Mouse (Mus musculus): ENCODE results near the gene Itih2.

Gene Itih2

DNA sequence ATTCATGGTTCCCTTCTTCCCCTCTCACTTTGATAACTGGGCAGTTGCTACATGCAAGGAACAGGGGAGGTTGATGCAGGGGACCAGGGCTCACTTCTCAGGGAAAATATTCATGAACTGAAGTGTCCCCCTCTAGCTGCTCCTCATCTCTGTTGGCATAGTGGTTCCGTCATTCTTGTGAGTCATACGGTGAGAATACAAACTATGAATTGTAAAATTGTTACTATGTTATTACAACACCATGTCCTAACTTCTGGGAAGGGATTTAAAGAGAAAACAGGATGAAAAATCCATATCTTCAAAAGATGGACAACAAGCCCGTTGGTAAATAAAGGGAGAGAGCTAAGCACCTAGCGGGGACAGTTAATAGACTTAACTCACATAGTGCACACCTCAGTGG lies at the start of gene Itih2:
Gene Itih2, minus strand, starts transcription at position 101 of the 400 bp plus-strand sequence.
- no peak for DNase-seq (ENCODE audit: low spot score in 2 of 2)

DNA sequence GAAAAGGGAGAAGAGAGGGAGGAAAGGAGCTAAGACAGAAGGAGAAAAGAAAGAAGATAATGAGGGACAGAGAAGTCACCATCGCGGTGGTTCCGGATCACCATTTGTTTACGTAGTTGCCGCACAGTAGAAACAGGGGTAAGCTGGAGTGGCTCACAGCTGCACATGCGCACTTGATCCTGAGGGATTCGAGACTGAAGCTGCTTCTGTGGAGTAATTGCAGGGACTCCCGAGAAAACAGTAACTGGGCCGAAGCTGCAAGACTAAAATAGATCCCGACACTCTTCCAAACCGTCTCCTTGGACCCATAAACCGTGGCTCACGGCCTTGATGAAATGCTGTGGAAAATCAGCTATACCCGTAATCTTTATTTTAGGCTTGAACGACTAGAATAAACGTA lies 38.8 kb upstream of the Itih2 start:
- no peak for DNase-seq (ENCODE audit: low spot score in 2 of 2)

DNA sequence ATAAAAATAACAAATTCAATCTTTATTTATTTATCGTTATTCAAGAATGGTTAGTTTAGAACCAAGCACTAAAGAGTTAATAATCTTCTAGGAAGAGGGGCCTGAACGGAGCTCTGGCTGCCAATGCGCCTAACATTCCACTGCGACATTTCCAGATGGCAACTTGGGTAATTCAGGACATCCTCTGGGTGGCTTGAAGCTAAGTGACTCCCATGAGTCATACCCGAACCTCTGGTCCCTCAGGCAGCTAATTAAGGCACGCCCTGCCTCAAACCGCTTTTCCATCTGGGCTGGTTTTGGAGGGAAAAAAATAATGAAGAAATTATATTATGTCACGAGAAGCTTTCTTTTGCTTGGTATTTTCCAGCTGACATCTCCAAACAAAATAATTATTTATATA lies 36.8 kb upstream of the Itih2 start:
- no peak for DNase-seq (ENCODE audit: low spot score in 2 of 2)

DNA sequence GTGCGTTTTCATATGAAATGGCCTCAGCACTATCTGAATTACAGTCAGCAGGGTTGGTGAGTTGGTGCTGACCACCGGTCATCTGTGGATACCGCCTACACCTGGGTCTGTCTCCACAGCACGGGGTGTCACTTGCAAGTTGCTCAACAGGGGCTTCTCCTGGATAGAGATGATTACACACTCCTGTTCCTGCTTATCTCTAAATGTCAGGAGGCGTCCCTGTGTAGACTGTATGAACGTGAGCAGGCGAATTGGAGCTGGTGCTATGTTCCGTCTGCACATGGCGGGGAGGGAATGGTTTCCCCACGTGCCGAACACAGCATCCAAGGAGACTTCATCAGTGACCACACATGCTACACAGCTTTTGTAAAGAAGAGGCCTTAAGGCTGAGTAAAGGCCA lies 36.1 kb upstream of the Itih2 start:
- no peak for DNase-seq (ENCODE audit: low spot score in 2 of 2)

DNA sequence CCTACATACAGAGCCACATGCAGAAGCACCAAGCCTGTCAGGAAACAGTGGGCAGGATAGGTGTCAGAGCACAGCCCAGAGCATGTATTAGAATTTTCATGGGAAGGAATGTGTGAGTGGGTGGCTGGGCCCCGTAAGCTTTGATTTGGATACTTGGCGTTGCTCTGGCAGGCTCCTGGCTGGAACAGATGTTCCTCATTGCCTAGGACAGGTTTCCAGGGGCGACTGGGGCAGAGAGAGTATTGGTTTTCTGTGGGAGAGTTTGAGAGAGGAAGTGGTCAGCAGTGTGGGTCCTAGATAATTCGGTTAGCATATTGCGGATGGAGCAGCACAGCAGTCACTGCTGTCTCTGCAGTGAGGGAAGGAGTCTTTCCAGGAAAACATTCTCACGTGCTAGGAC lies 35.4 kb upstream of the Itih2 start:
- DNase-seq (ENCODE audit: low spot score in 2 of 2): no peak

GRCm38 (mm10) chr2:10162011-10162410 lies 30.8 kb upstream of the Itih2 start:
- DNase-seq (ENCODE audit: low spot score in 2 of 2): no peak

DNA sequence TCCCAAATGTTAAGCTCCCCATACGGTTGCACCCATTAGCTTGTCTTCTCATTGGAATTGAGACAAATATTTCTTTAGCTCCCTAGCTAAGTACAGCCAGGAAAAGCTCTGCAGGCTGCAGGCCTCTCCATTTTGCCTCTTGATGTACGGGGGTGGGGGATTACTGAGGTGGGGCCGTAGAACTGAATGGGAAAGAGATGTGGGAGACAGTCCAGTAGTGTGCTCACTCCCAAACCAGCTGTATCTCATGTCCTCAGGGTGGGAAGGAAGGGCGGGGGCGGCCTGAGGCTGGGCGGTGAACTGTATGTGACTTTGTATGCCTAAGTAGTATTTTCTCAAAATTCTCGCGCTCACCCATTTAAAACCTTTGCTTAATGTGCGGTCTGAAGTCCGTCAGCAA lies 26.0 kb upstream of the Itih2 start:
- no peak for DNase-seq (ENCODE audit: low spot score in 2 of 2)

- no peak for DNase-seq (ENCODE audit: low spot score in 2 of 2)
Observed at GRCm38 (mm10) chr2:10153201-10154075, 22.2 kb upstream of the Itih2 start, which contains the start of gene Itih5. Itih5 (plus strand) TSS chr2:10153571.

DNA sequence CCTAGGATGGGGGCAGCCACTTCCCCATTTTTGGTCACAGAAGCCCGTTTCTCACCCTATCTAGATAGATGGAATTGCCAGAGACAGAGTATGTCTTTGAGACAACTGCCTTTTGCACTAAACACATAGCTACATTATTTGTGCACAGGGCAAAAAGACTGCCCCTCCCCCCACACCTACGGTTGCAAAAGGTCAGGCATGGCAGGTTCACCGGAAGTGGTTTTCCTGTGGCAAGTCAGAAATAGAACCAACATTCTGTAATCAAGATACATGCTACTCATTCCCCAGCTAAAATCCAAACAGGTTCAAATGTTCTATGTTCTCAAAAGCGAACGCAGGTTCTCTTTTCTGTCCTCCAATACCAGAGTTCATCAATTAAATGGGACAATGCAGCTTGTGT lies 21.4 kb upstream of the Itih2 start:
- DNase-seq (ENCODE audit: low spot score in 2 of 2): no peak

- peak; percentile 11 to 13 for DNase-seq (ENCODE audit: low spot score in 2 of 2)
Observed at GRCm38 (mm10) chr2:10147176-10147575, 16.0 kb upstream of the Itih2 start.

DNA sequence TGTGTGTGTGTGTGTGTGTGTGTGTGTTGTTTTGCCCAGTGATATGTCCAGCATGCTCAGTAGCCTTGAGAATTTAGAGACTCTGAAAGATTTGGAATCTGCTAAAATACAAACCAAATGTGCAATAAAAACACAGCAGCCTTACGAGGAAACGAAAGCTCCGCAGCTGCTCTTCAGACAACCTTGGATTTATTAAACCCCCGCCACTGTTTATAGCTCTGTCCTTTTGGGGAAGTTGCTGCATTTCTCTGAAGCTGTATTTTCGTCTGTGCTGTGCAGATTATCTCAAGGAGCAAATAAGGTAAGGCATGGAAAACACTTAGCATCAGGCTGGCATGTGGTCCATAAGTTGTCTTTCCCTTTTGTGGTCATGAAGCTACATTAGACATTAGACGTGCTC lies 14.3 kb upstream of the Itih2 start:
- no peak for DNase-seq (ENCODE audit: low spot score in 2 of 2)

GRCm38 (mm10) chr2:10142472-10143454 lies 11.6 kb upstream of the Itih2 start:
- DNase-seq (ENCODE audit: low spot score in 2 of 2): peak; percentile 6 to 42

DNA sequence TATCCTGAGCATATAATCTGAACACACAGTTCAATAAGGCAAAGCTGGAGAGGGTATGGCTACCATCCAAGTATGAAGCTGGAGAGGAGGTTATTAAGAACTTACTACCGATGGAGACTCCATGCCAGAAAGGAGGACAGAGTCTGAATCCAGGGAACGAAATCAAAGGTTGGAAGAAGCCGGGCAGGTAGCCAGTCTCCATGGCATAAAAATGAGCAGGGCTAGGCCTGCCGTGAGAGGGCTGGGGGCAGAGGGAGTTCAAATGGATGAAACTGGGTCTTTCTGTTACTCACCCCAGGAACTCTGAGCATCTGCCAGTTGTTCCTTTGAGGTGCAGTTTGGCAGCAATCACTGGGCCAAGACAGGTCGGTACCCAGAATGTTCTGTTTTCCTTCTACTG lies 9.3 kb upstream of the Itih2 start:
- DNase-seq (ENCODE audit: low spot score in 2 of 2): no peak

- DNase-seq (ENCODE audit: low spot score in 2 of 2): no peak
Observed at GRCm38 (mm10) chr2:10137320-10137719, 6.1 kb upstream of the Itih2 start.

- DNase-seq (ENCODE audit: low spot score in 2 of 2): no peak
Observed at GRCm38 (mm10) chr2:10133941-10134340, 2.7 kb upstream of the Itih2 start.

- no peak for DNase-seq (ENCODE audit: low spot score in 2 of 2)
Observed at GRCm38 (mm10) chr2:10132128-10132527, 932 bp upstream of the Itih2 start.

GRCm38 (mm10) chr2:10130341-10130990 lies 730 bp downstream of the Itih2 start:
- DNase-seq (ENCODE audit: low spot score in 2 of 2): no peak

- no peak for DNase-seq (ENCODE audit: low spot score in 2 of 2)
Observed at GRCm38 (mm10) chr2:10128571-10128970, 2.6 kb downstream of the Itih2 start.

DNA sequence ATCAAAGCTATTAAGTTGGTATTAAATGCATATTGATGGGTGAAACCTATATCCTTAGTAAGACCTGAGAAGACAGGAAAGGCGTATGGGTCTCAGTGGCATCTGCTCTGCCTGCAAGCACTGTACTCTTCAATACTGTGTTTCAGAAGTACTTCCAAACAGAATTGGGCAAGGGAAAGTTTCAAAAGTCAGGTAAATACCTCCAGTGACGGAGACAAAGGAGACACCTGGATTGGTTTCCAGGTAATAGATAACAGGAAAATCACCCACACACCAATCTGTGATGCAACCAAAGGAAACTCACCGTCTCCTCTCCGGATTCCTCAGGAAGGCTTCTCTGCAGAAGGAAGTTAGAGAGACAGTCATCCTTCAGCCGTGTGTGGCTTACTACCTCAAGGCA lies 3.7 kb downstream of the Itih2 start:
- no peak for DNase-seq (ENCODE audit: low spot score in 2 of 2)

- no peak for DNase-seq (ENCODE audit: low spot score in 2 of 2)
Observed at GRCm38 (mm10) chr2:10126122-10126521, 5.1 kb downstream of the Itih2 start.

GRCm38 (mm10) chr2:10121826-10122225 lies 9.4 kb downstream of the Itih2 start:
- no peak for DNase-seq (ENCODE audit: low spot score in 2 of 2)

- DNase-seq (ENCODE audit: low spot score in 2 of 2): no peak
Observed at GRCm38 (mm10) chr2:10119276-10119675, 11.9 kb downstream of the Itih2 start.

Measured in frontal cortex, postnatal 25 days (tissue).